Mouse (Mus musculus) urinary bladder, postnatal 4 days (tissue): ENCODE data around the gene Irs3.

ENCODE experiments used
- DNase-seq, 2 experiments: peaks; one replicate each; pipeline ENCODE4 v3.0.0; 2021 to 2022; ENCODE audit warnings: low spot score in 2 of 2

Irs3 gene

DNA sequence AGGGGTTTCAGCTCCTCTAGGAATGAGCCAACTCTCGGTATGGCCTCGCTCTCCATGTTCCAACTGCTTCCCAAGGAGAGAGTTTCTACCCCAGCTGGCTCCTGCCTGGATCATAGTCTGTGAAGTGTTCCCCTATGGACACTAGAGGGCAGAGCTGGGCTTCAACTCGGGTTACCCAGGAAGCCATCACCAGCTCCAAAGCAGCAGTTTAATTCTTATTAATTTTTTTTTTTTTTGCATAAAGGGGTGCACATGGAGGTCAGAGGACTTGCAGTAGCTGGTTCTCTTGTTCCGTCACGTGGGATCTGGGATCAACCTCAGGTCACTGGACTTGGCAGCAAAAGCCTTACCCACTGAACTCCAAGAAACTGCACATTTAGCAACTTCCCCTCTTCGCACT is 11.5 kb upstream of the Irs3 start:
- DNase-seq, result peak in 1 of 2 experiments; percentile 75

GRCm38 (mm10) chr5:137654746-137655145 is 9.2 kb upstream of the Irs3 start:
- DNase-seq, result no peak

DNA sequence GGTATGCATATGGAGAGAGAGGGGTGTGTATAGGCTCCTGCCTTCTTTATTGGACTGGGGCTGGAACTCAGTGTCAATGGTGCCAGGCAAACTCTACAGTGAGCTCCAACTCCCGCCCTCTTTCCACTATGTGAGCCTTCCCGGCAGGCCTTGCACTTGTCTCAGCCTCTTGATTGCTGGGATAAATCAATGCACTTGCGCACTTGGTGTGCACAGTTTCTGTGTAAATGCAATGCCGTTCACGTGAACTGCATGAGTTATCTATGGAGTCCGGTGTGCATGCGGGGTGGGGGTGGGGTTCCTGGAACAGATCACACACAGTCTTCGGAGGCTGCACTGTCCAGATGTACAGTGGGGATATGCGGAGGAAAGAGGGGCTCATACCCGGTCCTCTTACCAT is 7.9 kb upstream of the Irs3 start:
- DNase-seq, result no peak

DNA sequence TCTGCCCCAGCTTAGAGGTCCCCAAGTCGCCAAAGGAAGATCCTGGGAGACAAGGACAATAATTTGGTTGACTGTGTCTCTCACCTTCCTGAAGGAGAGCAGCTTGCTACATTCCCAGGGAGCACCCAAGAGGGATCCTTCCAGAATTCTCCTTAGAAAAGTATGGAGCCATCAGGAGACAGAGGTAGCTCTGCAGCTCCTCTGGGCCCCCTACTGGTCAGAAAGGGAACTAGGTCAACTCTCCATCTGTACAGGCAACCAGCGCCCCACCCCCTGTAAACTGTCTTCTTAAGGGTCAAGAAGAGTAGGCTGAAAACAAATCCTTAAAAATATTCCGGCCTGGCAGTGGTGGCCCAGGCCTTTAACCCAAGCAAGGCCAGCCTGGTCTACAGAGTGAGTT is 7.0 kb upstream of the Irs3 start:
- DNase-seq, result peak; percentile 59 to 80

DNA sequence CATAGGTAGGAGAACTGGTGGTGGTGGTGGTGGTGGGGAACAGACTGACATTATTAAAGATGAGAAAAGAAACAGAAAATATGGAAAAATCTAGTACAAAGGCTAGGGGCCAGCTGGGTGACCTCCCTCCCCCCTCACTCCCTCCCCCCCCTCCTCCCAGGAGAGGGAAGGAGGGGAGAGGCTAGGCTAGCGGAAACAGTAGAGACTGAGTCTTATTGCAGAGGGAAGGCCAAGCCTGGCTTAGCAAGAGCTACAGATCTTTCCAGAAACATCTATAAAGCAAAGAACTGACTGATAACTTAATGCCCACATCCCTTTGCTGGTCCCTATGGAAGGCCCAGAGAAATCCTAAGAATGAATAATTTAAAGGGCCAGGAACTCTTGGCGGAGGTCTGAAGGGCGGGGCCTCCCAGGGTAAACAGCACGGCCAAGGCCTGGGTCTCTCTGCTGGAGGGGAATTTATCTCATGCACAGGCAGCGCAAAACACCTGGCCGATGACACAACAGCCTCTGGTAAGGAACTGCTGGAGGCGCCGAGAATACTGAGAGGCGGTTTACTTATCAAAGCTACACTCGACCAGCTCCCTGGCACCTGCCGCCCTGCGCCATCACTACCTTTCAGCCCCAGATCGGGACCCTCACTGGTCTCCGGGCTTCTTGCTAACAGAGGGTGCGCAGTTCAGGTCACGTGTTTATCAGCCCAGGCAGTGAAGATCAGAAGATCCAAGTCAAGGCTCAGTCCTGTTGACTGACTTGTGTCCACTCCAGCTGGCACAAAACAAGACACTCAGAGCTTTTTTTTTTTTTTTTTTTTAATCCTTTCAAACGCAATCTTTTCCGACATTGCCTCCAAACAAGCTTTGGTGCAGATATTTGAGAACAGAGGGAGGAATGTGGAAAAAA is 4.4 kb upstream of the Irs3 start:
- no peak for DNase-seq

DNA sequence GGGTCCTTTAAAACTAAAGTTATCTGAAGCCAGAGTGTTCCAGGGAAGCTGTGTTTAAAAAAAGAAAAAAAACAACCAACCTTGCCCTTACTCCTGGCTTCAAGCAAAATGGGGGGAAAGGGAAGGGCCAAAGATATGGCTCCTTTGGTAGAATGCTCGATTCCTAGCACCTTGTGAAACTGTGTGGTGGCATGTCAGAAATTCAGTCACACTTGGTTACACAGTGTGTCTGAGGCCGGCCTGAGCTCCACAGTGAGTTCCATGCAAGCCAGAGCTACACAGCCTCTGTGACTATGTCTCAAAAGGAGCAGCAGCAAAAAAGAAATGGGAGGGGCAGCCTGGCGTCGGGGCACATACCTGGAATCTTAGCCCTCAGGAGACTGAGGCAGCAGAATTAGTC is 3.7 kb upstream of the Irs3 start:
- no peak for DNase-seq

DNA sequence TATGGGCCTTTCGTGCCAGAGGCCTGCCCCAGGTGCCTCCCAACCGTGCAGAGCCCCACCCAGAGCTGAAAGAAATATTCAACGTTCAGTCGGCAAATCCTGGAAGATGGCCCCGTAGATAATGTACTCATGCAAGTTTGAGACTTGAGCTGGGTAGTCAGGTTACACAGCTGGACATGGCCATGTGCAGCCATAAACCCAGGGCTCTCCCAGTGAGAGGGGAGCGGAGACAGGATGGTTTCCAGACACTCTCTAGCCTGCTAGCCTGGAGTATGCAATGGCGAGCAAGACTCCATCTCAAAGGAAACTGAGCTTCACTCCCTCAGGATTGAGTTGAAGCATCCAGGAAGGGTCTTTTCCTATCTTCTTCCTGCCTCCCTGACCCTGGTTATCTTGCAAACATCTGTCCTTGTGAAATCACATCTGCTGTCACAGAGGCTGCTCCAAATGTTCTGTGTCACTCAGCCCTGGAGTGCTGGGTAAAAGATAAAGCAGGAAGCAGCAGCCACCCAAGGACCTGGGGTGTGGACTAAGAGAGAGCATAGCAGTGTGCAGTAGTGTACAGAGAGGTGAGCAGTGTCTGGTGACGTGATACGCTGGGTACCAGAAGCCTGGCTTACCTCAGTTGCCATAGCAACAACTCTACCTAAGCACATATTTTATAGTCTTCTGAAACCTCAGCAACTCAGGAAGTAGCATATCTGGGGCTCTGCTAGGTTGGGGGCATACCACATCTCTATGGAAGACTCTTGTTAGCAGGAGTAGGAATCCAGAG is 2.5 kb upstream of the Irs3 start:
- DNase-seq, result no peak

- DNase-seq, result peak in 1 of 2 experiments; percentile 25
These were observed 343 bp downstream of the Irs3 start for GRCm38 (mm10) chr5:137645091-137645651.

- DNase-seq, result peak in 1 of 2 experiments; percentile 17
These were observed 1.0 kb downstream of the Irs3 start for GRCm38 (mm10) chr5:137644484-137644883.

DNA sequence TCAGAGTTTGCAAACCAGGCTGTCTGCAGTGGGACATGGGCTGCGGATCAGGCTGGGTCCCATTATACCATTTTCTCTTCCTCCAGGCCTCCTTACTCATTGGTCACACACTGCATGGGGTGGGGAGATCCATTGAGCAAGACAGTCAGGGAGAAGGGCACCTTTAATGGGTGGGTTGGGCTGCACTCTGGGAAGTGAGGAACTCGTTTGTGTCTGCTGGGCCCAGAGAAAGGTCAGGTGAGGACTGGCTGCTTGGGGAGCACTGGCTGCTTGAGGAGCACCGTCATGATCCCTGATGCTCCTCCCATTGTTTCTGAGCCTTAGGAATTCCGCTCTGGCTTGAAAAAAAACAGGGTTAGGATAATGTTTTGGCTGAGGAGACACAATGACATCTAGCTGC is 2.6 kb downstream of the Irs3 start:
- peak in 1 of 2 experiments; percentile 16 for DNase-seq

- DNase-seq, result peak in 1 of 2 experiments; percentile 23
These were observed 4.5 kb downstream of the Irs3 start, which contains the start of gene Sap25 for GRCm38 (mm10) chr5:137641054-137641453. TSS of gene Sap25 (plus strand) at chr5:137641334.

- no peak for DNase-seq
These were observed 6.0 kb downstream of the Irs3 start for GRCm38 (mm10) chr5:137639472-137639871.

DNA sequence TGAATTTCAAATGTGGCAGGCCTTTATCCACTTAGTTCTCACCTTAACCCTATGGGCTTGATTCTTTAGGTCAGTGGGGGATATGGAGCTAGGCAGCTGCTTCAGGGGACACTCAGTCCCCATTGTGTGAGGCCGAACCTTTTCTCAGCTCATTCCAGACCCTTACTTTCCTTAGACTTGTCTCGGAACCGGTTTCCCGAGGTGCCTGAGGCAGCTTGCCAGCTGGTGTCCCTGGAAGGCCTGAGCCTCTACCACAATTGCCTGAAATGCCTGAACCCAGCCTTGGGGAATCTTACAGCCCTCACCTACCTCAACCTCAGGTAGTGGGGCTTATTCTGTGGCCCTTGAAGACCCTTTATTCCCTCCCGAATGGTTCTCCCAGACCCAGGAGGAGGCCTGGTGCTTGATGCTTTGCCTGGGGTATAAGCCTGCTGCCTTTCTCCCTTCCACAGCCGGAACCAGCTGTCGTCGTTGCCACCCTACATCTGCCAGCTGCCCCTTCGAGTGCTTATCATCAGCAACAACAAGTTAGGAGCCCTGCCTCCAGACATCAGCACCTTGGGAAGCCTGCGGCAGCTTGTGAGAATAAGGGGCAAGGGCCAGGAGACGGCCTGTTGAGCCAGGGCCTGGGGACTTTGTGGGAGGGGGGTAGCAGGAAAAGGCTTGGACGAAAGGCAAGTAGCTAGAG is 12.0 kb downstream of the Irs3 start:
- DNase-seq, result peak in 1 of 2 experiments; percentile 17

GRCm38 (mm10) chr5:137631591-137631990 is 13.9 kb downstream of the Irs3 start:
- no peak for DNase-seq

GRCm38 (mm10) chr5:137631171-137631570 is 14.3 kb downstream of the Irs3 start:
- DNase-seq, result no peak

DNA sequence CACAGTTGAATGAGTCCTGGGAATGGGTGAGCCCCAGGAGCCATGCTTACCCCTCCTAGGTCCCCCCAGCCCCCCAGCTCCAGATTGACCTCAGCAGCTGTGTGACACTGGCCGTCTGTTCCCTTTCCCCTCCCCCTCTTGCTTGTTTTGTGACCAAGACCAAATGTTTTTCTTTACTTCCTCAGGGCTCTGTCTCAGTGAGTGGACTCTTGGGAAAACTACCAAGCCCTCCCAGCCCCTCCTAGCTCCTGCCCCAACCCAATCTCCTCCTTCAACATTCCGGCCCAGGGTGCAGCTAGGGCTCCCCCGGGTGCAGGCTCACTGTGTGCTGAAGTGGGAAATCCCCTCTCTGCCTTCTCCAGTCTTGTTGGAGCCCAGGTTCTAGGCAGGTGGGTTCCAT is 14.9 kb downstream of the Irs3 start:
- DNase-seq, result no peak

- DNase-seq, result no peak
These were observed 15.5 kb downstream of the Irs3 start for GRCm38 (mm10) chr5:137629906-137630545.

DNA sequence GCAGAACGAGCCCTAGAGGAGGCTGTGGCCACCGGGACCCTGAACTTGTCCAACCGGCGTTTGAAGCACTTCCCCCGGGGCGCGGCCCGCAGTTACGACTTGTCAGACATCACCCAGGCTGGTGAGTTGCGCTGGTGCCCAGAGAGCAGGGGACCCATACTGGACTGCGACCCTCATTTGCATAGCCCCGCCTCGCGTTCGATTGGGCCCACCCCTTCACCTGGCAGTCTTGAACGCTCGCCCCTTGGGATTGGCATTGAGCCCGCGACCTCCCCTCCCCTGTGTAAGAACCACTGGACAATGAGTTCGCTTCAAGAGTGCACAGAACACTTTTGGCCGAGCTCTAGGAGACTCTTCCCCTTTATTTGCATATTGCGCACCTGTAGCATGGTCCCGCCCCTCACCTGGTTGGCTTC is 16.2 kb downstream of the Irs3 start:
- peak in 1 of 2 experiments; percentile 62 for DNase-seq

- DNase-seq, result peak; percentile 98 to 100
These were observed 16.8 kb downstream of the Irs3 start, which contains the start of the genes Fbxo24, Lrch4 and Gm20605 for GRCm38 (mm10) chr5:137628498-137629305. TSS of gene Fbxo24 (minus strand) at chr5:137629002. TSS of gene Lrch4 (plus strand) at chr5:137629121. TSS of gene Gm20605 (plus strand) at chr5:137629175.

- no peak for DNase-seq
These were observed 17.5 kb downstream of the Irs3 start for GRCm38 (mm10) chr5:137627991-137628390.
